Mouse (Mus musculus) G1E (cell line): Measurements from ENCODE around the gene Osbpl9. TPM values are rescaled to one million over a fixed set of nuclear protein-coding genes. Genes with fewer than 3 reads are reported as not detected.

Experiments used
- ATAC-seq: 2 replicates; pipeline ENCODE4 v1.8.0; 2016; ENCODE audit warnings: mild to moderate bottlenecking; ENCODE audit not compliant: insufficient number of reproducible peaks, poor library complexity, low FRiP score, severe bottlenecking; ENCODE audit errors: extremely low read depth
- DNase-seq: peaks from one replicate; pipeline ENCODE4 v3.0.0; 2012; ENCODE audit warnings: low spot score
- H3K27me3 ChIP-seq: 2 replicates; pipeline ENCODE4 v1.6.1; 2012; ENCODE audit warnings: mild to moderate bottlenecking, low read length, inconsistent platforms; ENCODE audit not compliant: insufficient read depth
- H3K36me3 ChIP-seq: replicated peaks from 2 replicates; pipeline ENCODE3; 2012; ENCODE audit warnings: mild to moderate bottlenecking, inconsistent platforms
- H3K4me1 ChIP-seq: 2 replicates; pipeline ENCODE4 v1.6.1; 2012; ENCODE audit warnings: low read depth, low read length, inconsistent platforms, mixed read lengths; ENCODE audit not compliant: insufficient read depth
- H3K4me3 ChIP-seq: 2 replicates; pipeline ENCODE4 v1.5.1; 2012; ENCODE audit warnings: low read depth, mild to moderate bottlenecking, inconsistent platforms, low read length, moderate library complexity, mixed read lengths
- H3K9me3 ChIP-seq: replicated peaks from 2 replicates; pipeline ENCODE4 v1.6.1; 2012; ENCODE audit warnings: inconsistent platforms
- CTCF ChIP-seq: IDR thresholded peaks from 2 replicates; pipeline ENCODE4 v1.5.1; 2012; ENCODE audit warnings: low read depth, low read length, inconsistent platforms, mixed read lengths
- GATA1 ChIP-seq: IDR thresholded peaks from 2 replicates; pipeline ENCODE4 v1.6.1; 2012; ENCODE audit warnings: borderline replicate concordance, low read length, inconsistent platforms, mixed read lengths
- GATA2 ChIP-seq: IDR thresholded peaks from 2 replicates; pipeline ENCODE4 v1.6.1; 2012; ENCODE audit warnings: low read depth, low read length, inconsistent platforms, borderline replicate concordance
- POLR2AphosphoS5 ChIP-seq: IDR thresholded peaks from 2 replicates; pipeline ENCODE4 v1.6.1; 2012; ENCODE audit warnings: low read depth, low read length, inconsistent platforms; ENCODE audit not compliant: insufficient replicate concordance
- TAL1 ChIP-seq: conservative IDR thresholded peaks from 2 replicates; pipeline ENCODE4 v1.6.1; 2012; ENCODE audit warnings: low read depth, low read length, inconsistent platforms, mixed read lengths
- polyA plus RNA-seq: library from polyadenylated mRNA; stranded (reverse); fragments of >175 nt; gene quantifications from 2 replicates; pipeline ENCODE4 v1.2.3, GENCODE M21; 2012
- total RNA-seq, 2 experiments: library from RNA; stranded (forward) in 1 of 2; stranded (reverse) in 1 of 2; fragments of 200-1000 nt in 1 of 2; fragments of >200 nt in 1 of 2; fragmentation: Nextera tagmentation in 1 of 2; gene quantifications; 2 replicates each; pipeline ENCODE4 v1.2.3; 2014 to 2017

The Osbpl9 gene
- total and polyA plus RNA-seq, 3 experiments, result 6.4 to 147 (median 77.9) TPM

- Histone ChIP-seq H3K4me1 (no peaks in the 10 kb centered on the region), H3K27me3 (no peaks in the 10 kb centered on the region), H3K4me3 (no peak overlapping the region), H3K9me3 (no peaks in the 10 kb centered on the region), H3K36me3 (peaks cover 92% of the 10 kb centered on the region)
- ATAC-seq, result no peak
- no peak for DNase-seq
- TF ChIP-seq CTCF (no peak), POLR2AphosphoS5 (no peak), GATA2 (no peak), GATA1 (no peak), TAL1 (no peak)
These were observed 158.3 kb downstream of the Osbpl9 start for GRCm38 (mm10) chr4:109043756-109044155.

DNA sequence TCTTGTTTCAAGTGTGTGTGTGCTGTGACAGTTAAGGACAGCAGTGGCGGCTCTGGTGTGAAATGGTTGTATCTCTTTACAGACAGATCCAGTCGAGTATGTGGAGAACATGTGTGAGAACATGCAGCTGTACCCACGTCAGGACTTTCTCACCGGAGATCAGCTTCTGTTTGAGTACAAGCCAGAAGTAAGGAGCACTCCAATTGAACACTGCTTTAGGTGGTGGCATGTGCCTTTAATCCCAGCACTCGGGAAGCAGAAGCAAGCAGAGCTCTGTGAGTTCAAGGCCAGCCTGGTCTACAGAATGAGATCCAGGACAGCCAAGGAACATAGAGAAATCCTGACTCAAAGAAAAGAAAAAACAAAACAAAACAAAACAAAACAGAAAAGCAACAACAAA lies 158.8 kb downstream of the Osbpl9 start:
- DNase-seq, result no peak
- ATAC-seq, result no peak
- Histone ChIP-seq H3K36me3 (peaks cover 93% of the 10 kb centered on the region), H3K27me3 (no peaks in the 10 kb centered on the region), H3K4me3 (no peak overlapping the region), H3K9me3 (no peaks in the 10 kb centered on the region), H3K4me1 (no peaks in the 10 kb centered on the region)
- TF ChIP-seq CTCF, result no peak
- TF ChIP-seq GATA1, result no peak
- no peak for TF ChIP-seq POLR2AphosphoS5
- TF ChIP-seq GATA2, result no peak
- TF ChIP-seq TAL1, result no peak

DNA sequence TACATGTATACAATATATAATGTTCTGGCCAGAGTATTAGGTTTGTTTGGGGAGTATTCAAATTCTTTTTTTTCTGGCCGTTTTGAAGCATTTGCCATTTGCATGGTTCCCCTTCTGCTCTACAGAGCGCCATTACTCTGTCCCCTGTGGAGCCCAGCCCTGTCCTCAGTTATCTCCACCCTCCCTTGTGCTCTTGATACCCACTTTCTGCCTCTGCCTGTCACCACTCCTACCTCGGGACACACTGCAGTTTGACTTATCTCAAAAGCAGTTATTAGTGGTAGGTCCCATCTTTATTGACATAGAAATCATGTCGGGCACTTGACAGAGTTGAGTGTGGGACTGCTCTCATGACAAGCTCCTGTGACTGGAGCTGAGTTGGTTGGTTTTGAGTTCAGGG lies 159.3 kb downstream of the Osbpl9 start:
- no peak for DNase-seq
- Histone ChIP-seq H3K4me1 (no peaks in the 10 kb centered on the region), H3K4me3 (no peak overlapping the region), H3K27me3 (no peaks in the 10 kb centered on the region), H3K9me3 (no peaks in the 10 kb centered on the region), H3K36me3 (peaks cover 90% of the 10 kb centered on the region)
- ATAC-seq, result no peak
- TF ChIP-seq GATA1 (no peak), POLR2AphosphoS5 (no peak), GATA2 (no peak), CTCF (no peak), TAL1 (no peak)

GRCm38 (mm10) chr4:109036327-109036726 lies 165.7 kb downstream of the Osbpl9 start:
- H3K9me3 ChIP-seq, result no peaks in the 10 kb centered on the region
- H3K36me3 ChIP-seq, result peaks cover 75% of the 10 kb centered on the region
- ATAC-seq, result no peak
- DNase-seq, result no peak
- no peak overlapping the region for H3K4me3 ChIP-seq
- H3K4me1 ChIP-seq, result no peaks in the 10 kb centered on the region
- no peak for TF ChIP-seq GATA2
- no peak for TF ChIP-seq TAL1
- TF ChIP-seq GATA1, result no peak
- peak; percentile 74 for TF ChIP-seq CTCF
- no peaks in the 10 kb centered on the region for H3K27me3 ChIP-seq

DNA sequence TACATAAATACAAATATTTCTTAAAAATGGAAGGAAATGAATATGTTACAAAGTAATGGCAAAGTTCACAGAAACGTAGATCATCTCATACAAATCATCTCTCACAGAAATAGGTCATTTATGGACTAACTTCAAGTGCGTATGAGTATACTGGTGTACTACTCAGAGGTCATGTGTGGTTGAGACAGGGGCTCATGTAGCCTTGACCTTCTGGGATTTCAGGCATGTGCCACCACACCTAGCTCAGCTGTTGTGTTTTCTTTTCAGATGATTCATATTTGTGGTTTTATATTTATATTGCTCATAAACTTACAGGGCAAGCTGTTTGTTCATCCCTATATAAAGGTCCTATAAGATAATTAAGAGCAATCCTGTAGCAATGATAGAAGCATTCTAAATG lies 171.8 kb downstream of the Osbpl9 start:
- Histone ChIP-seq H3K4me1 (peaks cover 7% of the 10 kb centered on the region), H3K27me3 (no peaks in the 10 kb centered on the region), H3K36me3 (peaks cover 78% of the 10 kb centered on the region), H3K9me3 (no peaks in the 10 kb centered on the region), H3K4me3 (no peak overlapping the region)
- DNase-seq (no peak), ATAC-seq (no peak)
- no peak for TF ChIP-seq TAL1
- no peak for TF ChIP-seq POLR2AphosphoS5
- no peak for TF ChIP-seq GATA1
- no peak for TF ChIP-seq GATA2
- TF ChIP-seq CTCF, result no peak

DNA sequence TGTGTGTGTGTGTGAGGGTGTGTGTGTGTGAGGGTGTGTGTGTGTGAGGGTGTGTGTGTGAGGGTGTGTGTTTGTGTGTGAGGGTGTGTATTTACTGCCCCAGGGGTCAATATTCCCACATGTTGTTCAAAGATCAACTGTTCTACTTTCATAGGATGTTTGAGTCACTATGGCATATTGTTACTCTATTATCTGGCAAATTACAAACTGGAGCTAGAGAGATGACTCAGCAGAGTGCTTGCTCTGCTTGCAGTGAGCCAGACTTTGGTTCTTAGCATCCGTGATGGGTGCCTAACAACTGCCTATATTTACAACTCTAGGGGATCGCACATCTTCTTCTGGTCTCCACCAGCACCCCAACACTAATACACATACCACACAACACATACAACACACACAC lies 172.2 kb downstream of the Osbpl9 start:
- DNase-seq (no peak), ATAC-seq (no peak)
- no peaks in the 10 kb centered on the region for H3K9me3 ChIP-seq
- peaks cover 80% of the 10 kb centered on the region for H3K36me3 ChIP-seq
- H3K4me3 ChIP-seq, result no peak overlapping the region
- H3K27me3 ChIP-seq, result no peaks in the 10 kb centered on the region
- H3K4me1 ChIP-seq, result peaks cover 7% of the 10 kb centered on the region
- TF ChIP-seq POLR2AphosphoS5, result no peak
- TF ChIP-seq TAL1, result no peak
- TF ChIP-seq GATA1, result no peak
- no peak for TF ChIP-seq GATA2
- no peak for TF ChIP-seq CTCF

- Histone ChIP-seq H3K4me3 (no peak overlapping the region), H3K27me3 (no peaks in the 10 kb centered on the region), H3K9me3 (no peaks in the 10 kb centered on the region), H3K36me3 (peaks cover 78% of the 10 kb centered on the region), H3K4me1 (peaks cover 9% of the 10 kb centered on the region)
- TF ChIP-seq CTCF, result no peak
- TF ChIP-seq POLR2AphosphoS5, result no peak
- TF ChIP-seq GATA1, result no peak
- no peak for TF ChIP-seq TAL1
- no peak for TF ChIP-seq GATA2
- DNase-seq (no peak), ATAC-seq (no peak)
These were observed 175.5 kb downstream of the Osbpl9 start for GRCm38 (mm10) chr4:109026543-109026942.
